Mouse (Mus musculus): Measurements from ENCODE around the gene Acp5. TPM values are rescaled to one million over a fixed set of nuclear protein-coding genes. Genes with fewer than 3 reads are reported as not detected.

The Acp5 gene
- total RNA-seq, 2 experiments from 2014 or later, result 12.9 to 13.0 TPM

DNA sequence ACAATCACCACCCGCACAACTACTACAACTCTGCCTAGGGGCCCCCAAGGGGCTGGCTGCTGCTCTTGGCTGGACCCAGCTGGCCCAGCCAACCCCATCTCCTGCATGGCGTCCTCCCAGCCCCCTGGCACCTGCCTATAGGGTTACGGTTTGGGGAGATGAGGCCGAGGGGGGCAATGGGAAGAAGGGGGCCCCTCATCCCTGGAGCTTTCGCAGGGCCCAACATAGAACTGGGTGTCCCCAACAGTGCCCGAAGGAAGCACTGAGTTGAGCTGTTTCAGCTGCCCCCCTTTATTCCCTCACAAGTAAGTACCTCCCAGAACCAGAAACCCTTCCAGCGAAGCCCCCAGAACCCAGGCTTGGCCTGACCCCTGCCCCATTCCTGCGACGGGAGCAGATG, 27.3 kb downstream of the Acp5 start:
- no peak for DNase-seq (ENCODE audit: low spot score in 2 of 2)

DNA sequence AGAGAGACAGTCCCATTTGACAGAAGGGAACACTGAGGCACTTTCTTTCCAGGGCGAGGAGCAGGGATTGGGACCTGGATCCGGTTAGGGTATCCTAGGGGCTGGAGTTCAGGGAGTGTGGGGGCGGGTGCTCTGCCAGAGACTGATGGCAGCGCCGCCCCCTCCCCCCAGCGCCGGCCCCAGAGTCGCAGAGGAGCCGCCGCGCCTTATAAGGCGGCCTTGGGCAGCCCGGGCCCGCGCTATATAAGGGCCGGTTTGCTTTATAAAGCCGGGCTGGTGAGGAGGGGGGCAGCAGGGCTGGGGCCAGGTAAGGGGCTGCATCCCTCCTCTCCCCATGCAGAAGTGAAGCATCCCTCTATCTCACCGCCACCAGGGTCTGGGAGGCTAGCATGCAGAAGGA, 35.6 kb downstream of the Acp5 start:
- DNase-seq (ENCODE audit: low spot score in 2 of 2), result no peak

DNA sequence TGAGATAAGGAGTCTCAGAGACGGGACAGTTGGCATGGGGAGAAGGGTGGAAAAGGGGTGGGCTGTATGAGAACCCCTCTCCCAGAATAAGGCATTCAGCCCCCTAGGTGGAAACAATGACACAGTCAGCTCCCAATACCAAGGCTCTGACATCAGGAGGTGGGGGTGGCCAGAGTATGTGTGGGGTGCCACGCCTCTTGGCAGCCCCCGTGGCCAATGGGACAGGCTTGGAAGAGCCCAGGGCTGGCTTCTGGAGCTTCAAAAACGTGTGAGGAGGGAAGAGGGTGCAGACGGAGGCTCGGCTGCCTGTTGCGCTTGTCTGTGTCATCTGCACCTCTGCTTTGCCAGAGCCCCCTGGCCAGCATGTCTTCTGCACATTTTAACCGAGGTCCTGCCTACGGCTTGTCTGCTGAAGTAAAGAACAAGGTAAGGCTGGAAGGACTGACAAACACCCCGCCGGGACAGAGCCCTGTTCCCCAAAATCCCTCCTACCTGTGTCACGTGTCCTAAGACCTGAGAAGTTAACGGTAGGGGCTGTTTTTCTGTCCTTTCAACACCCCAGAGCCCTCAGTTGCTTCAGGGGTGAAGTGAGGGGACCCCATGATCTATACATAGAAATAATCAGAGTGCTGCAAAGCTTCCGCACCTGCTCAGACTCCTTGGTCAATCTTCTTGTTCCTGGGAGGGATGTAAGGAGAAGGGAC, 36.4 kb downstream of the Acp5 start, which contains the start of gene Cnn1:
Cnn1 (plus strand) TSS at position 224 of the 704 bp plus-strand sequence.
- no peak for DNase-seq (ENCODE audit: low spot score in 2 of 2)

DNA sequence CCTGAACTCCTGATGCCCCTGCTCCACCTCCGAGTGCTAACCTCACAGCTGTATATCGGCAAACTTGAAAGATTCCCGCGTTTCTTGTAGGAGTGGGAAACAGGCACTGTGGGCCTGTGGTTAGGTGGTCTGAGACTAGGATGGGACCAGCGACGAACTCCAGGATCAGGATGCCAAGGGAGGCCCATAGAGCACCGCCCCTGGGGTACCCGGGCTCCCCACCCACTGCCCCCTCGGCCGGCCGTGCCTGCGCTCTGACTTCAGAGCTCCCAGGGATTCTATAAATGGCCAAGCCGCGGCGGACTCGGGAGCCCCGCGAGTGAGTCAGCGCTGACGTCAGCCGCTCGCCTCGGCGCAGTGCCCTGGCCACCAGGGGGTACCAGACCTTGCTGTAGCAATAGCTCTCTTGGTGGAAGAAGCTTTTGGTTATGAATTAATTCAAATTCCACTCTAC, 39.6 kb downstream of the Acp5 start:
- DNase-seq (ENCODE audit: low spot score in 2 of 2), result peak; percentile 61 to 67

DNA sequence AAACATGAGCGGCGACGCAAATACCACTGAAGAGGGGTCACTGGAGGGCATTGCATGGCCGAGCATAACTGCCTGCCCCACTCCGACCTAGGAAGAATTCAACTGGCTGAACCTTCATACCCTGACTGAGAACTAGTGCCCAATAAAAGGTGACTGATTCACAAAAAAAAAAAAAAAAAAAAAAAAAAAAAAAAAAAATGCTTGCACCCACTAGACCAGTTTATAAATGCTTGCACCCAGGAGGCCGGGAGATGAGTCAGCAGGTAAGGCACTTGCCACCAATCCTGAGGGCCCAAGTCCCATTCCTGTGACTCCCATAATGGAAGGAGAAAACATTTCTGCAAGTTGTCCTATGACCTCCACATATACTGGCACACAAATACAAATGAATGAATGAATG, 42.8 kb downstream of the Acp5 start:
- no peak for DNase-seq (ENCODE audit: low spot score in 2 of 2)

DNA sequence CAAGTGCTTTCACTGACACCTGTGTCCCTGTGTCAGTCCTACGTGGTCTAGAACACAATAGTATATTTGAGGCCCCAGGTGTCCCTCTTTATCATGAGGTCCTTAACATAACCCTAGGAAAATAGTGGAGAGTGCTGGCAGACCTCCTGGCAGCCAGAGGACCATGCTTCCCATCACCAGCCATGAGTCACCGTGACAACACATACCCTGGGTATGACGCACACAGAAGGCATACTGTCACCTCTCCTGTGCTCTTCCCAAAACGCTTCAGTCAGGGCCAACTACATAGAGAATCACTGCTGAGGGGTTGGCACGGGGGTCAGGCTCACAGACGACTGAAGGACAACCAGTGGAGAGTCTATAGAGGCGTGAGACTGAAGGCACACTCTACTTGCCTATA, 45.5 kb downstream of the Acp5 start:
- no peak for DNase-seq (ENCODE audit: low spot score in 2 of 2)

DNA sequence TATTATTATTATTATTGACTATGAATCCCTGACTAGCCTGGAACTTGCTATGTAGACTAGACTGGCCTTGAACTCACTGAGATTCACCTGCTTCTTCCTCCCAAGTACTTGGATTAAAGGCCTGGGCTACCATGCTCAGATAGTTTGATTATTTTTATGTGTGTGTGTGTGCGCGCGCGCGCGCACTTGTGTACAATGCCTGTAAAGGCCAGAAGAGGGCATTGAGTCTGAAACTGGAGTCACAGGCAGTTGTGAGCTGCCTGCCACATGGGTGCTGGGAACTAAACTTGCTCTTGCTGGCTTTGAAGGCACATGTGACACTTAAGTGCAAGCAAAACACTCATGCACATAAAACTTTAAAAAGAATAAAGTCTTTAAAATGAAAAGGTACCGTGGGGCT, 46.2 kb downstream of the Acp5 start:
- DNase-seq (ENCODE audit: low spot score in 2 of 2), result no peak

DNA sequence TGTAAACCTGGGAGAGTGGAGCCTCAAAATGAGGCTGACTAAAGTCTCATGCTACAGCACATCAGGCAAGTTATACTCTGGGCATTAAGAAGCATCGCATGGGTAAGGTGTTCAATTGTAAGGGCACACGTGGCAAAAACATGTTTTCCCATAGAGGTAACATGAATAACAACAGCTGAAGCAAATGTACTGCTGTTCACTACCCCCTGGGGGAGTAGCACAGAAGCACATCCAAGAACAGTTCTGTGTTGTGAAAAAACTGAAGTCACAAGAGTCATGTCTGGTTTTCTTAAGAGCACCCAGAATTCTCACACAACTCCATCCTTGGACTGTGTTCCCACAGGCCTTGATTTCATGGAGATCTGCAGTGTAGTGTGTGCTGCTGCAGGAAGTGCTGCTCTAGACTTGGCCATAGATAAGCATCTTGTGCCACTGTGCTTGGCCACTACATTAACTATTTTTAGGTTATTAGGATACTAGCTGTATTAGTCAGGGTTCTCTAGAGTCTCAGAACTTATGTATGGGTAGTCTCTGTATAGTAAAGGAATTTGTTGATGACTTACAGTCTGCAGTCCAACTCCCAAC, 48.4 kb downstream of the Acp5 start:
- no peak for DNase-seq (ENCODE audit: low spot score in 2 of 2)

DNA sequence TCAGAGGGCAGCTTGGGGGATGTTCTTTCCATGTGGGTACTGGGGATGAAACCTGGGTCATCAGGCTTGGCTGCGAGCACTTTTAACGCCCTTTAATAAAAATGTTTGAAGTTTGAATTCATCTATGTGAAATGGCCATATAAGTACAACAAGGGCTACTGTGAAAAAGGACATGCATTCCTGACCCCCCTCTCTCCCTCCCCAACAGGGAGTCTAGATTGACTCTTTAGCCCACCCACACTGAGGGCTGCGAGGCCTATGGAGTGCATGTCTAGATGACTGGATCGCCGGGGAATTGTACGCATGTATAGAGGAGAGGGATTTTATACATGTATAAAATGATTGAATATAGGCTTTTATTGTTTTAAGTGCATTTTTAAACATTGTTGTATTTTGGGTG, 49.5 kb downstream of the Acp5 start:
- no peak for DNase-seq (ENCODE audit: low spot score in 2 of 2)

DNA sequence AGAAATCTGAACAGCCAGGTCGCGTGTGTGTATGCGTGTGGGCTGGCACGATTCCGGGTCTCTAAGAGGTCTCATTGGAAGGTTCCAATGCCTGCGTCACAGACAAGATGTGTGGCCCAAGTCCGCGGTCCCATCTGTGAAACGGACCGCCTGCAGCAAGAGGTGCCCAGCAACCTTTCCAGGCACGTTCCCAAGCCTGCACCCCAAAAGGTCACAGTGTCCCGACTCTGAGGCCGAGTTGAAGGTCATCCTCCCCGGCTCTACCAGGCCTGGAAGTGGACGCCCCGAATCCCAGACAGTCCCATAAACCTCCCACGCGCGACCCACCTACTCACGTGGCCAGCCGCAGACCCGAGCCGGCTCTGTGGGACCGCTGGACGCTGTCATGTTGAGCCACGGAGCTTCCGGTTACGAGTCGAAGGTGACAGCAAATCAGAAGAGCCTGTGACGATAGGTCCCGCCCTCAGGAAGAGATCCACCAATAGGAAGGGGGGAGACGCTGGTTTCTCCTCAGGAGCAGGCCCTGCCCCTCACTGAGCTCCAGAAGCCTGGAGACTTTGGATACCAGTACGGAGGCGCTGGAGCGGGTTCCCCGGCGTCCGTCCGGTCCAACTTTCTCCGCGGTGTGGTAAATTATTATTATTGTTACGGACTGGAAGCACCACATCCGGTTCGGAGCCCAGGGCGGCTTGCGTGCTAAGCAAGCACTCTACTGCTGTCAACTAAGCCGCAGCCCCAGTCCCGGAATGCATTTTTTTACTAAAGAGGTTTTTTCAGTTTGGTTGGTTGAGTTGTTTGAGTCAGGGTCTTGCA, 50.3 kb downstream of the Acp5 start, which contains the start of gene Ecsit:
Ecsit (minus strand) TSS at position 417 of the 813 bp plus-strand sequence.
- DNase-seq (ENCODE audit: low spot score in 2 of 2), result peak; percentile 75 to 77

DNA sequence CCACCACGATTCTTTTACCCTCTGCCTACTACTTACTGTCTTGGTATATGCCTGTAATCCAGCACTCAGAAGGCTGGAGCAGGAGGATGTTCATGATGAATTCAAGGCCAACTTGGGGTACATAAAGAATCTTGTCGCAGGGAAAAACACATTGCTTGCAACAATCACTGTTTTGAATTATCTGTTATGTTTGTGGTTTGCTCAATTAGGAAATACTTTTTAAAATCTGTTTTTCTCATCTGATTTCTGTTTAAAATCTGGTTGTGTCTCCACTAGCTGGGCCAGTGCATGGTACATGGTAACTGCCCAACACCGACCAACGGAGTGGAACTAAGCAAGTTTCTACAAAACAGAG, 50.9 kb downstream of the Acp5 start:
- no peak for DNase-seq (ENCODE audit: low spot score in 2 of 2)

Small RNAs within 50 kb of the gene (microRNA-seq; reads per million reads assigned to microRNA genes)
- gene Mir7084, result not detected

Other genes with a start within 250 kb of the Acp5 start
- 10 to 100 TPM; 55.5 to 60.2 TPM for gene Rab3d, start 217.5 kb downstream of the Acp5 start, total RNA-seq (2021)
- 10 to 100 TPM; 13.3 to 14.2 TPM for gene Ccdc159, start 208.2 kb downstream of the Acp5 start, total RNA-seq (2021)
- 100 to 1,000 TPM; 242 to 269 TPM for gene Tmem205, start 208.2 kb downstream of the Acp5 start, total RNA-seq (2021)
- 10 to 100 TPM; 39.4 to 41.6 TPM for gene Plppr2, start 198.7 kb downstream of the Acp5 start, total RNA-seq (2021)
- 10 to 100 TPM; 15.9 to 16.1 TPM for gene Swsap1, start 180.0 kb downstream of the Acp5 start, total RNA-seq (2021)
- gene Epor, start 172.2 kb downstream of the Acp5 start, total RNA-seq (2021), result 10 to 100 TPM in 1 of 2 experiments, 1 to 10 TPM in 1; 7.7 to 10.2 TPM
- gene Rgl3, start 146.3 kb downstream of the Acp5 start, total RNA-seq (2021), result 10 to 100 TPM; 26.1 to 36.2 TPM
- 1 to 10 TPM; 1.4 to 2.0 TPM for gene Ccdc151, start 133.1 kb downstream of the Acp5 start, total RNA-seq (2021)
- 100 to 1,000 TPM; 148 to 155 TPM for gene Prkcsh, start 132.9 kb downstream of the Acp5 start, total RNA-seq (2021)
- gene Elavl3, start 83.7 kb downstream of the Acp5 start, total RNA-seq (2021), result 1 to 10 TPM; 7.0 to 9.5 TPM
- gene Gm49318, start 64.5 kb downstream of the Acp5 start, total RNA-seq (2021), result not detected
- gene Zfp653, start 64.3 kb downstream of the Acp5 start, total RNA-seq (2021), result 10 to 100 TPM; 14.5 to 16.5 TPM
- 10 to 100 TPM; 37.4 to 39.2 TPM for gene Ecsit, start 50.3 kb downstream of the Acp5 start, total RNA-seq (2021)
- 1 to 10 TPM in 1 of 2 experiments, under 1 TPM in 1; 0.81 to 1.6 TPM for gene Cnn1, start 36.5 kb downstream of the Acp5 start, total RNA-seq (2021)
- gene Elof1, start 18.5 kb downstream of the Acp5 start, total RNA-seq (2021), result 10 to 100 TPM; 74.2 to 78.4 TPM
- 10 to 100 TPM; 55.8 to 62.3 TPM for gene Pigyl, start 21.1 kb upstream of the Acp5 start, total RNA-seq (2021)
- 1 to 10 TPM in 1 of 2 experiments, under 1 TPM in 1; 0.90 to 1.5 TPM for gene Zfp872, start 52.4 kb upstream of the Acp5 start, total RNA-seq (2021)
- 10 to 100 TPM; 36.9 to 39.5 TPM for gene Zfp809, start 90.0 kb upstream of the Acp5 start, total RNA-seq (2021)
- 1 to 10 TPM; 2.2 to 3.2 TPM for gene Zfp599, start 124.2 kb upstream of the Acp5 start, total RNA-seq (2021)
- gene Zfp810, start 171.9 kb upstream of the Acp5 start, total RNA-seq (2021), result 10 to 100 TPM; 21.0 to 22.5 TPM

Measured in adrenal gland, postnatal 4 days (tissue).